Mouse (Mus musculus) 3T3-L1 (cell line): ENCODE measurements around the gene Arhgap15.

Experiments
- DNase-seq: peaks from one replicate; pipeline ENCODE4 v3.0.0-alpha.2; 2015; ENCODE audit warnings: low read depth, low spot score

Gene Arhgap15

DNA sequence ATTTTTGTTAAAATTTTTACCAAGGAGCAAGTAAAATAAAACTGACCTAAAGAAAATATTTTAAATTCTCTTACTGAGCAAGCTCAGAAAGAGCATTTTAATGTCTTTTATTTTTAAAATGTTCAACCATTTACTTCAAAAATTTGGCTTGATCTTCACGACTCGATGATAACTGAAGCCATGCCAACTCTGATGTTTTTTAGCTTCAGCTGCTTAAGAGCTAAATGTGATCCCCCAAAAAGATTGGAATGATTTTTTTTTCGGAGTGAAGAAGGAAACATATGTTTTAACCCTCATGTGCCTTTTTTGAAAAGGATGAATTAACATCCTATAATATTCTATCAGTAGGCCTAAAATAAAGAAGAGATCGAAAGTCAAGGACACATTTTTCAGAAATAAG lies 605.0 kb downstream of the Arhgap15 start:
- no peak for DNase-seq

DNA sequence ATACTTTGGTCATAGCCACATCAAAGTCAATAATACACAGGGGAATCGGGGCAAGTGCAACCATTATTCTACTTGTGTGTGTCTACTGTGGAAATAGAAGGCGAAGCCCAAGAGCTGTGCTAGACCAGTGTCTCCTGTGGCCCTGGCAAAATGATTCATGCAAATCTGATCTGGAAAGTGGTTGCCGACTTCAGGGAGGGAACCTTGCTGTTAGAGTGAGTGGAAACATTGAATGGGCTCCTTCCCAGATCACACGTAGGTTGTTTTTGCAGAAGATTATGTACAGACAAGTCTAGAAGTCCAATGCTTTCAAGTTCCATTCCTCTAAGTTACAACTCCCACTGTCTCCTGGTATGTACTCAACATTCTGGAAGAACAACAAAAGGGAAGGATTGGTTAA lies 606.2 kb downstream of the Arhgap15 start:
- DNase-seq: no peak

DNA sequence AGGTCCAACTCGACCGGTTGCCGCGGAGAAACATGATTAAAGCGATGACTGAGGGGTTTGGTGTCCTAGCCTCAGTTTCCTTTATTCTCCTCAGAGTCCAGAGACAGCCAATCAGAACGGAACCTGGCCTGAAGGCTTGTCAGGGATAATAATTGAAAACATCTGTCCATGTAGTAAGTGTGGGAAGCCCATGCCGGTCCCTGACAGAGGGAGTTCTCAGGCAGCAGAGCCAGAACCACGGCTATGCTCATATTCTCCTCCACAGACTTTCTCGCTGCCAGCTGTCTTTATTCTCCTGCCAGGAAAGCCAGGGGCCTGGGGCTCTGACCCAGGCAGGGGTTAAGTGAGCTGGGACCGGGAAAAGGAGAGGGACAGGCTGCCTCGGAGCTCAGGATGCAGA lies 606.7 kb downstream of the Arhgap15 start:
- no peak for DNase-seq

DNA sequence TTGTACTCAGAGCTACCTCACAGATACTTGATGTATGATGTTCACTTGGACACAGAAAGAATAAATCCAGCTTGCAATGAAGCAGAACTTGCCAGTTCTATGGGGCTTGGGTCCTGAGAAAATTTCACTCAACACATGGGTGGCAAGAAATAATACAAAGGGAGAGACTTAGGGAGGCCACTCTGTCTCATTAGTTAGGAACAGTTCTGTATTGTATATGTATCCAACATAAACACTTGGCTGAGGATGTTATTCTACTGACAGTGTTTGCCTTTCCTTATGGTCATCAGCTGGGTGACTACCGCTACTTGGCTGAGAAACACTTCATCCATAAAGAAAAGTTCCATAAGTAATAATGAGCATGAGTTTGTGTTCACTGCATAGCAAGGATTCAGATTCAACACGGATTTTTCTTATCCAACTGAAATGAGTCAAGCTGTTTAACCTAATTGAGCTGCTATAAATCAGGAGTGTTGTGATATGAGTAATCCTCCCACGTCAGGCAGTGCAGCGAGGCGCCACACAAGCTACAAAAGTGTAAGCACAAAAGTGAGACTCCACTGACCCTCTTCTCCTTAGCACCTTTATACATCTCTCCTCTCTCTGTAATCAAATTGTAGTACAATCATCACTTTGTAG lies 607.7 kb downstream of the Arhgap15 start:
- DNase-seq: peak; percentile 26

DNA sequence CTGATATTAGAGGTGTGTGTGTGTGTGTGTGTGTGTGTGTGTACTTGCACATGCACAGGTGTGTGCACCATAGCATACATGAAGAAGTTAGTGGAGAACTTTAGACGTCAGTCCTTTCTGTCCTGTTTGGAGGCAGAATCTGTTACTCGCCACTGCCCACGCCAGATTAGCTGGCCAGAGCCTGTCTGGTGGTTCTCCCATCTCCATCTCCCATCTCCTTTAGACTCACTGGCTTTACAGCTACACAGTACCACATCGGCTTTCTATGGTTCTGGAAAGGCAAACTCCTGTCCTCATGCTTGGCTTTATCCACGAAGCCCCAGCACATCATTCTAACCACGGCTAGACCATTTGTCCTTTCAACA lies 608.2 kb downstream of the Arhgap15 start:
- DNase-seq: no peak

DNA sequence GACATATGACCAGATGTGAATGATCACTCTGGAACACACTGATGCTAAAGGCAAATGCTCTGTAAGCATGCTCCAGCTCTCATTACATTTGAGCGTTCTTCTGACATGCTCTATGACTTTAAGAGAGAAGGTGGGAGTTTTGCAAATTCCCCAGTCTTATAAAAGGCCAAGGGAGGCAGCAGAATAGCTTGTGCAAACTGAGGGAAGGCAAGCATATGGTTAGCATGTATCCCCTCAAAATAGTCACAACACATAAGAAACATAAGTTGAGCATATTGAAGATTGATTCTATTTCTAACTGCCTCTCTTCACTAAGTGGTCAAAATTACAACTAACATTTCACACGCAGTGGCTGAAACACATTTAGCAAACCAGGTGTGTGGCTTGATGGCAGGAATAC lies 631.6 kb downstream of the Arhgap15 start:
- no peak for DNase-seq

DNA sequence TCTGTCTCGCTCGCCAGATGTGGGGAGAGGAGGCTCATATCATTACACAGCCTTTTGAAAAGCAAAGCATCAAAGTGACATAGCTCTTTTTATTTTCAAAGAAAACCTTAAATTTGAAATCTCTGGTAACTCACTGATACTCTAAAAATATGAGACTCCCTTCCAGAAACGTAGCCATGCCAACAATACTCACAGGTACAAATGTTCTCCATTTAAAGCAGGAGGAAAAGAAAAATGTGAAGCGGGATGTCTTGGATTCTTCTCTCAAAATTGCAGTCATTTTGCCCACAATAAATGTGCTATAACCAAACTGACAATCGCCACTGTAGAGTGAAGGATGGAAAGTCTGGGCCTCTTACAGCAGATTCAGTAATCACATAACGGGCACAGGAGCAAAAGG lies 635.9 kb downstream of the Arhgap15 start:
- no peak for DNase-seq

DNA sequence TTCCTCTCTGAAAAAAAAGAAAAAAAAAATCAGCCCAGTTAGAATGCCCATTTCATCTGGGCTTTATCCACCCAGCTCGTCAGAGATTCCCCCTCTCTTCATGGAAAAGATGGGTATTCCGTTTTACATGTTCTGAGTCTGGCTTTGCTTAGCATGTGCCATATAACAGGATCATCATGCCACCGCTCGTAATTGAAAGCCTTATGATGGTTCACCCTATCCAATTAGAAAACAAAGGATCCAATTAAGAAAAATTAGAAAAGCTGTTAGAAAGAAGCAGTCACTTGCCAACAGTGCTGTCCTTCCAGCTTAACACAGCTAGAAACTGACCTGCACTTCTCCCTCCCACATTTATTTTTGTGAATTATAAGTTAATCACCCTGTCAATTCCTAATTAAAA lies 640.9 kb downstream of the Arhgap15 start:
- no peak for DNase-seq

DNA sequence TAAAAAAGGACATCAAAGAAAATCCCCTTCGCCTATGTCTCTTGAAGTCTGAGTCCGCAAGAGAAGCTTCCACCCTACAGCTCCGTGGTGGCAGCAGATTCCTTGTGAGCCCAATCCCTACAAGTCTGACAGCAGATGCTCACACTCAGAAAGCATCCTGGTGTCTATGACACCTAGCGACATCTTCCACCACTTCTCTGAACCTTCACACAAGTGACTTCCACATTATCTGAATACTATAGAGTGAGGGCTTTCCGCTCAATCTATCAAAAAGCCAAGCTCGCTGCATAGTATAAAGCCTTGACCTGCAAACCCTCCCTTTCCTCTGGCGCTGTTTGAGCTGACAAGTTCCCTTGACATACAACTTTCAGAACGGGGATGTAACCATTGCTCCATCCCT lies 645.2 kb downstream of the Arhgap15 start:
- DNase-seq: no peak

DNA sequence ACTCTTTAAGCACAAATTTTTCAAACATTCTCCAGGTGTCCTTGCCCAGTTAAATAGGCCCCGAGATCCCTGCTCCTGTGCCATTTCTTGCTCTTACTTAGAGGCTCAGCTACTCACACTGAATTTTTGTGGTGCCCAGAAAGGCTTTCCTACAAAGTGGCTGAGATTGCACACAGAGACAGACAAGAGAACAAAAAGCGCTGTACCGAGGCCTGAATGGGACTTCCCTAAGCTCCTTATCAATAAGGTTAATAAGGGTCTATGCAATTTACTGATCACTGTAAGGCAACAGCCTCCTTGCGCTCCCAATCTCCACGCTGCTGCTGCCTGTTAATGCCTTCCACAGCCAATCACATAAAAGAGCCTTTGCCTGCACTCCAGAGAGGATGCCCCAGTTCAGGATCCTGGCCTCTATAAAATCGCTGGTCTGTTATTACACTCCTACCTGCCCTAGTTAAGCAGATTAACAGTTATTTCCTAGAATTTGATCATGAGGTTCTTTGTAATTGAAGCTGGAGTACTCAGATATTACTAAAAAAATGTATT lies 646.4 kb downstream of the Arhgap15 start:
- no peak for DNase-seq

DNA sequence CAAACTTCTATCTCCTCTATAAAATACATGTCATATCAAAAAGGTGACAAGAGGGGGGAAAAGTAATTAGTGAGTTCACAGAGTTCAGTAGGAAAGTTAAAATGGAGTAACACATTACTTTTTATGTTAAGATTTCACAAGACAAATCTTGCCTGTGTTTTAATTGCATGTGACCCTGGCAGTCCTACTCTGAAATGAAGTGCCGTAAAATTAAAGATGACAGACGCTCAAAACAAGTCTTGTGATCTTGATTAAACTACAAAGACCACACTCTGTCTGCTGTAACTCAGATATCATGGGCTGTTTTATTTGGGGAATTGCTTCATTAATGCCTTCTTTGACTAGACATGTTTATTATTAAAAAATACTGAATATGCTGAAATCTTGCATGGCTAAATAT lies 647.0 kb downstream of the Arhgap15 start:
- DNase-seq: no peak

DNA sequence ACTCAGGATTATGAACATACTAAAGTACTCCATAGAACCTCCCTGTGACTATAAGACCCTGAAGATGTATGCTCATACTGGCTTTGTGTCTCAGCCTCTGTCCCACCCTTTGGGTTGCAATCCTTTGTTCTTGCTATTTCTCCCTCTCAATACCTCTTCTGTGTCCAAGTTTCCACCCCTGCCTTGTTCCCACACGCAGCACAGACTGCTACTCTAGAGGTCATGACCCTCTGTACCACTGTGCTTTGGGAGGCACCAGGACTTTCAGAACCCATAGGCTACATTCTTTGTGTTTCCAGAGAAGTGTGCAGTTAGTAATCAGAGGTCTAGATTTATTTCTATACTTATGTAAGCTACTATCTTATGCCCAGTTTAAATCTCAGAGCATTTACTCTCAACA lies 648.6 kb downstream of the Arhgap15 start:
- DNase-seq: no peak

DNA sequence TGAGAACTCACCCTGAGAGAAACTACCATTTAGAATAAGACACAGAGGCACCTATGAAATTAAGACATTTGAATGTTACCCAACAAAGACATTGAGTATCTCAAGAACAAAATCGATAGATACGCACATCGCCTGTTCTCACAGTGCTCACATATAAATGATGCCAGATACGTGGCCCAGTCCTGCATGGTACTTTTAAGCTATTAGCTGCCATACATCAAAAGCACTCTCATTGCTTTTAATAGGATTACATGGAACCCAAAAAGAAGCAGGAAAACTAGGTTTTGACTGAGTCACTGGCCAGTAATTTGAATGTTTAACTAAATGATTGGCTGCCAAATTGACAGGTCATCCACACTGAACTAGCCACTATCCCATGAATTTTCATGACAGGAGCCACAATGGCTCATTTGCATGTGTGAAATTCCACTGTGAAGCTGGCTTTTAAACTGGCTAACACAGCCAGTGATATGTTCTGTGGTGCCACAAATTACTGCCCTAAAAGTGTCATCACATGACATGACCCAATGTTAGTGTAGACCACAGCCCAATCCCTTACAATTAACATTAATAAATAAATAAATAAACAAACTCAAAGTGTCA lies 649.2 kb downstream of the Arhgap15 start:
- DNase-seq: no peak

DNA sequence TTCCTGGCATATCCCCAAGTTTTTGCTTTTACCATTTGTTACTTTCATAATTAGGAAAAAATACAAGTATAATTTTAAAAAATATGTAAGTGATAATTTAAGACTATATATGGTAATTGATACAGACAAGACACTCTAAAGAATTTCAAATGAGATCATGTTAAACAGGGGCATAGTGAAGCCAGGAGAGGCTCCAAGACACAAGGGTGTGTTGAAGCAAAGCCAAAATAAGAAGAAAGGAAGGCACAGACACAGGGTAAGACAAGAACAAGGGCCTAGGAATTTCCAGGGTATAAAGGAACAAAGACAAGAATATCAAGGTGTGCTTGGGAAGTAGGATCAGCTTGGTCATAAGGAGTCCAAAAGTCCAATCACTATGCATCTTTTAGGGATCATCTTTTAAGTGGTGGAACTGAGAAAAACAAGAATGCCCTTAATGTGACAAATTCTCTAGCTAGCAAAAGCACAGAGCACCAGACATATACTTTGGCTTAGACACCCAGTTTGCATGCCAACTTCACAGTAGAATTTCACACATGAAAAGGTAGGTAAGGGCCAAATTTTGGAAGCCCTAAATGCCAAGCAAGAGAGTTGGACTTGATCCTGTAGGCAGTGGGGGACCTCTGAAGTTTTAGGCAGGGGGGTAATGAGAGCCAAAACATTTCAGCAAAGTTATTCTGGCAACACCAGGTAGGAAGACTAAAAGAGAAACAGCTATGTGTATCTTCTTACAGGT lies 650.7 kb downstream of the Arhgap15 start:
- no peak for DNase-seq

DNA sequence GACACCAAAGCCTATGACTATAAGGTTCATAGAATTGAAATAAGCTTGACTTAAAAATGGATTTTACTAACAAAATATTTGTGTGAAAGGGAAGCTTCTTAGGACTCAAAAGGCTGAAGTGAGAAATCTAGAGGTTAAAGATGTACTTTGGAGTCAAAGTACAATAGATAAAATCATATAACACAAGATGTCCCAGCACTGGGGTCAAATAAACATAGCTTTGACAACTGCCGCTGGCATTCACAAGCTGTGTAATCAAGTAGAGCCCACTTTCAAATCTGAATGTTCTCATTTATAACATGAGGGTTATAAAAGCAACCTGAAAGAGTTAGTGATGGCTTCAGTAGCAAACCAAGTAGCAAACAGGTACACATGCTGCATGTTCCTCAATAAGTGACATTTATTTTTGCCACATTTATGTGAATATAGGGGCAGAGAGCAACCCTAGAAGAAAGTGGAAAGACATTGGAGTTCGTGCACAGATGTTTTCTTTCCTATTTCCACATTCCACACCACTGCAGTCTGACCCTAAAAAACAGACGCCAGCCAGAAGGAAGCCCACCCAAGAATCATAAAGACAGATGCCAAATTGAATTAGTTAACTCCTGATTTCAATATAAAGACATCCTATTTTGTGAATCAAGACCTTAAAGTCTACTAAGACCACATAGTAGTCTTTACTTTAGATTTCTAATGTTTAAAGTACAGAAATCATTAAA lies 653.2 kb downstream of the Arhgap15 start:
- DNase-seq: no peak

DNA sequence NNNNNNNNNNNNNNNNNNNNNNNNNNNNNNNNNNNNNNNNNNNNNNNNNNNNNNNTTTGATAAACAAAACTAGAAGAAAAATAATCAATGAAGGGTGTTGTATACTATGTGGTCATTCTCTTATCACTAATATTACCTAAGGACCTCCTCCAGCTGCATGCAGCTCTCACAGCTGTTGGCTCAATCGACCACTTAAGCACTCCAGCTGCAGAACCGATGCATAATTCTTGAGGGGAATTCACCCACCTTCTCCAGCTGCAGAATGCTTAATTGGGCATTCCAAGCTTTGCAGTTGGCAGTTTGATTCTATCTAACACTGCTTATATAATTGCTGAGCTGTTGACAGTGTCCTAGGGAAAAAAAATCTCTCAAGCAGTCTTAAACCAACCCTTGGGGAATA lies 663.0 kb downstream of the Arhgap15 start:
- DNase-seq: no peak

DNA sequence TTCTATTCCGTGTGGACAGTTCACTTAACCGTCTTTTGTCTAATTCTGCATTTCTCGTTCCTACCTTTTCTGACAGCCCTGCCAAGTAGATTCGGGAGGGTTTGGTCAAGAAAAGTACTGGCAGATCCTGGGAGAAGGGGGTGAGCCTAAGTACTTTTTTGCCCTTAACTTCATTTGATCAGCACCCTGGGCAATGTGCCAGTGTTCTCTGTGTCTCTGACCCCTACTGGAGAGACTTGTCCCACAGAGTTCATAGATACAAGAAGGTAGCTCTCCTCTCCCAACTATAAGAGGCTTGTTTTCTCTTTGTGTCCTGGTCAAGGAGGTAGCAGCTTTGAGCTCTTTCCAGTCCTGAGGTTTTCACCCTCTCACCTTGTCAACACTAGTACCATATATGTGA lies 667.7 kb downstream of the Arhgap15 start:
- DNase-seq: no peak

DNA sequence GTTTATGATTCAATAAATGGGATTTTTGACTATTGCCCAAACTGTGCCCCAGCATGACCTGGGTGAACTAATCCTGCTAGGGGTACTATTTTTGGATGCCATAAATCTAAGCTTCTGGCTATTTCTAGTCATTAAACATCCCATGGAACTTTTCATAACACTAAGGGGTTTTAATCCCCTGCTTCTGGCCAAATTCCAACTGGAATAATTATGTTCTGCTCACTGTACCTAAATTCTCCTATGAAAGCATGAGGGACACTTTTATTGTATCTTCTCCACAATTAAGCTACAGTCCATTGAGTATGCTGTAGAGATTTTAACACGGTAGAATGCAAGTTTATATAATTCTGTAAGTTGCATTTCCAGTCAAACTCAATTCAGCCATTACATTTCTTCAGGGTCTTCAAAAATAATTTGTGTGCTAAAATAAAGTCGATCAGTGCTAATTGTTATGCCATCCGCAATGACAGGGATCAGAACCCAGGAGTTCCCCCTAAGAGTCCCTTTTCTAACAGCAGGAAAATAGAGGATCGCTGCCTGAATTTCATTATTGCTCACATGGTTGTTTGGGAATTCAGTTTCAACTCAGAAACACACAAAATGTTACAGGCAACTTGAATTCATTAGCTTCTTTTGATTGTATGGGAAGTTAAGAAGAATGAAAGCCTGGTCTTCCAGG lies 671.1 kb downstream of the Arhgap15 start:
- no peak for DNase-seq

DNA sequence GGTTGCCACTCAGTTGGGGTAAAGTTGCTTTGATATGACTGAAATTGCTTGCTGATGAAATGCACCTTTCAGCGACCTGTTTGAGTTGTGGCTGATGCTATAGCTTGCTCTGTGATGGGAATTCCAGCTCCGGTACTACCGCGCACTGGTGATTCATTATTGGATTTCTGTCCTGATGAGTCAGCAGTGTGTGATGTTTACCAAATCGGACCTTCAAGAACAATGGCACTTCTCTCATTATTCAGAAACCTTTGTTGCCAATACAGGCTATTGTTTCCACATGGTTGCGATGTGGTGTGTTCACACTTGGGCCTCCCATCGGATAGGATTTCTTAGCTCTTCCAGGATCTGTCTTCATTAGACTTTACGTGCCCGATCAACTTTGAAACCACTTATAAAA lies 681.9 kb downstream of the Arhgap15 start:
- peak; percentile 32 for DNase-seq

DNA sequence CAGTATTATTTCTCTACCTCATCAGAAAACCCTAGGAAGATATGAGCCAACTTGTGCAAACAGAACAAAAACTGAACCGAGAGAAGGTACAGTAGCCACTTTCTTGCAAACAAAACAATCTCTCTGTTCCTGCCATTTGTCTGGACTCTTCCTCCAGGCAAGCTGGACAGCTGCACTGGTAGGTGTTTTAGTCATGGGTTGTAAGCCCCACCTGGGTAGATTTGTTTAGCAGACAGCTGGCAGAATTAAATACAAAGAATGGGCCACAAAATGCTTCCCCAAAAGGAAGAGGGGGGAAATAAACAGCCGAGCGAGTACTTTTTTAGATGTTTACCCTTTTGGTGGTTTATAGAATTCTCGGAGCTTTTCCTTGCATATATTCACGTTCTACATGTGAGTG lies 688.0 kb downstream of the Arhgap15 start:
- no peak for DNase-seq

DNA sequence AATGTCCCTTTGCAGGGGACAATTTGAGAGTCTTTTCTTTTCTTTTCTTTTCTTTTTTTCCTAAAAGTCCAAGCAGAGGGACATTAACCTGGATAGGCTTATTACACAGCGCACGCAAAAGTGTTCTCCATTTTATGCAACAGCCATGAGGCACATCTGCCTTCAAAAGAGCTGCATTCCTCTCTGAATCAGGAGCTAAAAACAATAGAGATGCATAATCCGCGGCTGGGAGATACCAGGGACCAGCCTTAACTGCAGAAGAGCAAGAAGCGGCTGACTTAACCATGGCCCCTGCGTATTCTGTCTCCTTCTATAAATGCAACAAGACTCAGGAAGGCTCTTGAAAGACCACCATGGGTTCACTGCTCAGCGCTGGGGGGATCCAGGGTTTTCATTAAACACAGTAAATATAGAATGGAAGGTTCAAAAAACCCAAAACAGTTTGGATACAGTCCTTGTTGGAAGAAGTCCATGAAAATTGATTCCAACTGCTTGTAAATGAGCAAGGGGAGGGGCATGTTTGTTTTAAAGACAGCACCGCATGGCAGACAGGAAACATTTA lies 689.0 kb downstream of the Arhgap15 start:
- no peak for DNase-seq
